Mouse (Mus musculus) kidney, postnatal 14 days (tissue): ENCODE measurements around the gene Slc25a15.

Experiments used
- DNase-seq: peaks from one replicate; pipeline ENCODE4 v3.0.0; 2022; ENCODE audit warnings: mixed read lengths

The Slc25a15 gene

GRCm38 (mm10) chr8:22398142-22398951 lies at the start of gene Slc25a15:
Slc25a15 (minus strand) TSS chr8:22398597.
- peak; percentile 95 for DNase-seq

DNA sequence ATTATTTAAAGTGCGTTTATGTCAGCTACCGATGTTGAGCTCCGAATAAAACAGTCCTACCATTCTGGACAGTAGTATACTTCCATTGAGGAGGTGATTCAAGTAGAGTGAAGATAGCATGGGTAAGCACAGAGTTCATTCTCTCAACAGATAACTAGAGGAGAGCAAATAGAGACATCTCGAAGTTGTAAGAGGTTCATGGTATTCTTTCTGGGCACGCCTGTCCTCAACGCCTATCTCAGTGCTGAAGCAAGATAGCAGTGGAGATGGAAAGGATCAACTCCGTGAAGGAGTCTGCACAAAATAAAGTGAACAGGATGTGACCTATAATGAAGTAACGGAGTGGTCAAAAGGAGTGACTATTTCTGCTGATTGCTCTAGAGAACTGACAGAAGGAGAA lies 13.6 kb upstream of the Slc25a15 start:
- no peak for DNase-seq

DNA sequence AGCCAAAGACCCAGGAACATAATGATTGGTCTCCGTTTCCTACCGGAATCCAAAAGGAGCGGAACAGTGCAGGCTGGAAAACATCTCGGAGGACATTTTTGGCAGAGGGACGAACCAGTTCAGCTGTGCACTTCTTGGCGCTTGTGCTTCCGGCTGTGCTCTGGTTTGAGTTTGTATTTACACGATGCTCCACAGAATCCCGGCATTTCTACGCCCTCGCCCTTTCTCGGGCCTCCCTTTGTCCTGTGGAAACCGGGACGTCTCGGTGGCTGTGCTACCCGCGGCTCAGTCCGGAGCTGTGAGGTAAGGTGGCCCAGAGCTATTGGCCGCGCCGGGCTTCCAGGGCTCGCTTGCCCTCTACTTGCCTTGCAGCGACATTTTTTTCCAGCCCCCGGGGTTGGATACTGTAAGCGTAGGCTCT lies 12.9 kb upstream of the Slc25a15 start, which contains the start of gene Mrps31:
TSS of gene Mrps31 (plus strand) at position 80 of the 421 bp plus-strand sequence.
- DNase-seq, result peak; percentile 90

- DNase-seq, result no peak
Observed at GRCm38 (mm10) chr8:22410688-22411281, 12.4 kb upstream of the Slc25a15 start.

GRCm38 (mm10) chr8:22405733-22406132 lies 7.3 kb upstream of the Slc25a15 start:
- DNase-seq, result no peak

- DNase-seq, result no peak
Observed at GRCm38 (mm10) chr8:22403235-22403634, 4.8 kb upstream of the Slc25a15 start.

GRCm38 (mm10) chr8:22400593-22400992 lies 2.2 kb upstream of the Slc25a15 start:
- DNase-seq, result no peak

- no peak for DNase-seq
Observed at GRCm38 (mm10) chr8:22399285-22399880, 986 bp upstream of the Slc25a15 start.

DNA sequence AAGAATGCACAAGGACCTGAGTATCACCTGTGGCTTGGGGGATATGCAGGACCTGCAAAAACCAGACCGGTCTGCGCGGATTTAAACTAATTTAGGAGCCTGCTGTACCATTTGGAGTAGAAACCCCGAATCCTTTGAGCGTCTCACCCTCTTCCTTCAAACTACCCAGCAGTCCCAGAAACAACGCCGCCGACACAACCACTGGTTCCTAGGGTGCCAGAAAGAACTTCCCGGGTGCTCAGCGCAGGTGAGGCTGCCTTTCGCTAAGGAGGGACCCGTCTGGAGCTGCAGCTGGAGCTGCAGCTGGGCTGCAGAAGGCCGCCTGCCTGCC lies 621 bp downstream of the Slc25a15 start:
- no peak for DNase-seq

- no peak for DNase-seq
Observed at GRCm38 (mm10) chr8:22395256-22395655, 3.1 kb downstream of the Slc25a15 start.

DNA sequence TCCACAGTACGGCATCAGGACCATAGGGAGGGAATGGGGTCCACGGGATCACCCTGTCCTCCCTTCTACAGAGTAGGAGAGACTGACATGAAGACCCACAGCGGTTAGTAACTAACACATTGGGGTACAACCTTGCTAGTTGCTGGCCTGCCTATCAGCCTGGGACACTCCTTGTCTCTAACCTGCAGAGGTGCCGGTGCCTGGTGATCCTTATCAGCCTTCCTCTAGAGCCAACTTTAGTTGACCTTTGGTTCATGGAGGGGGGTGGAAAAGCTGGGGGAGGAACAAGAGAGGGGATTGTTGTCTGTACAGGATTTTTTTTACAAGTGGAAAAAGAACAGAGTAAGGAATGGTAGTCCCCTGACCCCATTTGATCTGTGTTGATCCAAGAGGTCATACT lies 3.9 kb downstream of the Slc25a15 start:
- DNase-seq, result peak; percentile 67

DNA sequence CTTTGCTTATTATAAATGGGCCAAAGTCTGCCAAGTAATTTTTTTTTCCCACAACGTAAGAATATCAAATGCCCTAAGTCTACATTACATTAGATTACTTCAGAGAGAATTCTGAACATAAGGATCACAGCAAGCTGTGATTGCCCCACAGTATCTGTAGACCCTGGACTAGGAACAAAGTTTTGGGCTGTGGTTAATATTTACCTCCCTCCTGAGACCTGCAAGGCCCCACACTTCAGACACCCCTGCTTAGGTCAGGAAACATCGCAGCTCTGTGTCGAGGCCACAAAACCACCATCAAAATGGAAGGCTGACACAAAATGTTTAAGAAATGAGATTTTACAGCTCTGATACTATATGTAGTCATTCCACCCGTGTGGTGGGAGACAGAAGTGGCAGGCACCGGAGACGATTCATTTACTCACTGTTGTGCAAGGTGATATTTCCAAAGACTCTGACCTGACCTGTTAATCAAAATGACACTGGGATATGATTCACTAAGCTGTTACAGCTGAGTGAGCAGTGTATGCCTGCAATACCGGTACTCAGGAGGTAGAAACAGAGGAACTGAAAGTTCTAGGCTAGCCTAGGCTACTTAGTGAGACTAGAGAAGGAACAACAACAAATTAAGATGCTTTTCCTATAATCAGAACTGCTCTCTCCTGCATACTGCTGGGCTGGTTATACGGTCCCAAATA lies 7.5 kb downstream of the Slc25a15 start:
- DNase-seq, result peak; percentile 65

GRCm38 (mm10) chr8:22389874-22390273 lies 8.5 kb downstream of the Slc25a15 start:
- DNase-seq, result no peak

GRCm38 (mm10) chr8:22385158-22385557 lies 13.2 kb downstream of the Slc25a15 start:
- no peak for DNase-seq

DNA sequence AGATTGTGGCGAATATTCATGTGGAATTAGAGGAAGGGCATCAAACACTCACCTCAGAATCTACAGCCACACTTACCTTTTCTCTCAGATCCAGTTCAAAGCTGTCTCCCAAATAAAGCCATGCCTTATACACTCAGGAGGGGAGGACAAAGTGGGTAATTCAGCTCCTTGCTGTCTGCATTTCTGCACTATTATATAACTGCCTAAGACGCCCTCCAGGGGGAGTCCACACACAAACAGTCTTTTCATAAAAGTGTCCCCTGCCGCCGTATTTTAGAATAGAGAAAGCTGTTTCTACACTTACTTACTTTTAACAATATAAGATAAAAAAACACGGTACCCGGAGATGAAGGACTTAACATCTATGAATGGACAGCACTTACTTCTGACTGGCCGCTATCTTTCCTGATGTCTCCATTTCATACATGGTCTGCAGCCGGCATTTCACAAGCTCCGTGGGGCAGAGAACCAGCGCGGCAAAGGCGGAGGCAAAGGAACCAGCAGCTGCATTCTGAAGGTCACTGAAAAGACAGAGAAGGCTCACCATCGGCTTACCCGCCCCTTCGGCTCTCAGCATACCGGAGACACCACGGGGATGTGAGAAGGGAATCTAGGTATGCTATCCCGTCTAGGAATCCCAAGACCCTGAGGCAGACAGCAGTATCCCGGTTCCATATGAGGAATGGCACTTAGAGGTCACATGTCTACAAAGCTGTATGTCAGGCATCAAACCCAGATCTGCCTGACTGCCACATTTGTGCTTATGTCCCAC lies 15.4 kb downstream of the Slc25a15 start:
- DNase-seq, result no peak

DNA sequence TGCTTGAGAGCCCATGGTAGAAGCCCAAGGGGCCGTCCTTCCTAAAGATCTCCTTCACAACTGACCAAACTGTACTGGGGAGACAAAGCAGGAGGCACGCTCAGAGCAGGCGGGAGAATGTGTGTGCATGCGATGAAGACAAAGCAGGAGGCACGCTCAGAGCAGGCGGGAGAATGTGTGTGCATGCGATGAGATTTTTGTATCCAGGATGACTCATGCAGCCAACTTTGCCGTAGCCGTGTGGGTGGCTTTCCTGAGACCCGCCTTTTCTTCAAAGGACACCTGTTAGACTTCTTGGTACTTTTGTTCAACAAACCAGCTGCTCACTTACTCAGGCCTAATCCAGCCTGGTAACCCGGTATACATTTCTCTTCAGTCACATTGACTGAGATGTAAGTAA lies 17.5 kb downstream of the Slc25a15 start:
- DNase-seq, result no peak

GRCm38 (mm10) chr8:22376903-22377302 lies 21.5 kb downstream of the Slc25a15 start:
- DNase-seq, result peak; percentile 72

GRCm38 (mm10) chr8:22376311-22376710 lies 22.1 kb downstream of the Slc25a15 start:
- no peak for DNase-seq

GRCm38 (mm10) chr8:22359882-22360281 lies 38.5 kb downstream of the Slc25a15 start:
- DNase-seq, result no peak

- DNase-seq, result no peak
Observed at GRCm38 (mm10) chr8:22359359-22359758, 39.0 kb downstream of the Slc25a15 start.

GRCm38 (mm10) chr8:22335426-22335825 lies 63.0 kb downstream of the Slc25a15 start:
- no peak for DNase-seq
